Mouse (Mus musculus): ENCODE results near the gene D630045J12Rik. TPM values are rescaled to one million over a fixed set of nuclear protein-coding genes. Genes with fewer than 3 reads are reported as not detected.

D630045J12Rik gene
- polyA plus RNA-seq, 1 experiment = 7.1 TPM

- TF ChIP-seq POLR2A (IDR thresholded peaks at IDR 0.05; ENCODE audit: borderline replicate concordance, extremely low read depth, low read depth, low read length) (no peak), CTCF (IDR thresholded peaks at IDR 0.05; ENCODE audit: insufficient read depth, low read length) (peak; percentile 14; the same call in 1 of the 2 replicates)
- Histone ChIP-seq H3K4me1 (ENCODE audit: control insufficient read depth, insufficient read depth, low read length) (no peaks in the 10 kb centered on the region), H3K4me3 (replicated peaks; ENCODE audit: extremely low read depth, low read depth, low read length) (no peak overlapping the region)
- no peak for DNase-seq
- WGBS = 98% methylated on average over 5 of the region's 5 CpGs
These were observed 123.9 kb downstream of the D630045J12Rik start for GRCm38 (mm10) chr6:38129883-38130282.

GRCm38 (mm10) chr6:38128115-38128514, 125.7 kb downstream of the D630045J12Rik start:
- Histone ChIP-seq H3K4me1 (ENCODE audit: control insufficient read depth, insufficient read depth, low read length) (0 out of 2 replicates have a peak, but pooled peaks cover 3% of the 10 kb centered on the region), H3K4me3 (replicated peaks; ENCODE audit: extremely low read depth, low read depth, low read length) (no peak overlapping the region)
- 75% methylated on average over 14 of the region's 14 CpGs for WGBS
- no peak for TF ChIP-seq POLR2A (IDR thresholded peaks at IDR 0.05; ENCODE audit: borderline replicate concordance, extremely low read depth, low read depth, low read length)
- no peak for TF ChIP-seq CTCF (IDR thresholded peaks at IDR 0.05; ENCODE audit: insufficient read depth, low read length)
- no peak for DNase-seq

GRCm38 (mm10) chr6:38125462-38125861, 128.3 kb downstream of the D630045J12Rik start:
- 0 out of 2 replicates have a peak, but pooled peaks cover 5% of the 10 kb centered on the region for H3K4me1 ChIP-seq (ENCODE audit: control insufficient read depth, insufficient read depth, low read length)
- WGBS = 91% methylated on average over 3 of the region's 3 CpGs
- no peak for DNase-seq
- H3K4me3 ChIP-seq (replicated peaks; ENCODE audit: extremely low read depth, low read depth, low read length) = no peak overlapping the region
- TF ChIP-seq POLR2A (IDR thresholded peaks at IDR 0.05; ENCODE audit: borderline replicate concordance, extremely low read depth, low read depth, low read length) = no peak

GRCm38 (mm10) chr6:38124882-38125281, 128.9 kb downstream of the D630045J12Rik start:
- H3K4me3 ChIP-seq (replicated peaks; ENCODE audit: extremely low read depth, low read depth, low read length) = no peak overlapping the region
- H3K4me1 ChIP-seq (ENCODE audit: control insufficient read depth, insufficient read depth, low read length) = 0 out of 2 replicates have a peak, but pooled peaks cover 5% of the 10 kb centered on the region
- WGBS = 86% methylated on average over 5 of the region's 5 CpGs
- no peak for DNase-seq
- TF ChIP-seq POLR2A (IDR thresholded peaks at IDR 0.05; ENCODE audit: borderline replicate concordance, extremely low read depth, low read depth, low read length) = no peak
- no peak for TF ChIP-seq CTCF (IDR thresholded peaks at IDR 0.05; ENCODE audit: insufficient read depth, low read length)

- Histone ChIP-seq H3K4me3 (replicated peaks; ENCODE audit: extremely low read depth, low read depth, low read length) (no peak within 1 kb of the TSS), H3K4me1 (ENCODE audit: control insufficient read depth, insufficient read depth, low read length) (0 out of 2 replicates have a peak, but pooled peaks cover 5% of the 10 kb centered on the region)
- TF ChIP-seq CTCF (IDR thresholded peaks at IDR 0.05; ENCODE audit: insufficient read depth, low read length) = no peak
- no peak for TF ChIP-seq POLR2A (IDR thresholded peaks at IDR 0.05; ENCODE audit: borderline replicate concordance, extremely low read depth, low read depth, low read length)
- WGBS = 74% methylated on average over 7 of the region's 7 CpGs
- no peak for DNase-seq
These were observed 129.5 kb downstream of the D630045J12Rik start, which contains the start of gene Atp6v0a4 for GRCm38 (mm10) chr6:38124207-38124835. TSS of gene Atp6v0a4 (minus strand) at chr6:38124586.

- 0 out of 2 replicates have a peak, but pooled peaks cover 5% of the 10 kb centered on the region for H3K4me1 ChIP-seq (ENCODE audit: control insufficient read depth, insufficient read depth, low read length)
- no peak overlapping the region for H3K4me3 ChIP-seq (replicated peaks; ENCODE audit: extremely low read depth, low read depth, low read length)
- TF ChIP-seq CTCF (IDR thresholded peaks at IDR 0.05; ENCODE audit: insufficient read depth, low read length) (no peak), POLR2A (IDR thresholded peaks at IDR 0.05; ENCODE audit: borderline replicate concordance, extremely low read depth, low read depth, low read length) (no peak)
- no peak for DNase-seq
- WGBS = 69% methylated on average over 18 of the region's 18 CpGs
These were observed 130.2 kb downstream of the D630045J12Rik start for GRCm38 (mm10) chr6:38123471-38124206.

GRCm38 (mm10) chr6:38122791-38123190, 131.0 kb downstream of the D630045J12Rik start:
- no peak for DNase-seq
- Histone ChIP-seq H3K4me1 (ENCODE audit: control insufficient read depth, insufficient read depth, low read length) (0 out of 2 replicates have a peak, but pooled peaks cover 5% of the 10 kb centered on the region), H3K4me3 (replicated peaks; ENCODE audit: extremely low read depth, low read depth, low read length) (no peak overlapping the region)
- TF ChIP-seq CTCF (IDR thresholded peaks at IDR 0.05; ENCODE audit: insufficient read depth, low read length) (no peak), POLR2A (IDR thresholded peaks at IDR 0.05; ENCODE audit: borderline replicate concordance, extremely low read depth, low read depth, low read length) (no peak)
- 64% methylated on average over 6 of the region's 6 CpGs for WGBS

- Histone ChIP-seq H3K4me1 (ENCODE audit: control insufficient read depth, insufficient read depth, low read length) (0 out of 2 replicates have a peak, but pooled peaks cover 5% of the 10 kb centered on the region), H3K4me3 (replicated peaks; ENCODE audit: extremely low read depth, low read depth, low read length) (no peak overlapping the region)
- no peak for DNase-seq
- WGBS = 78% methylated on average over 5 of the region's 5 CpGs
- TF ChIP-seq CTCF (IDR thresholded peaks at IDR 0.05; ENCODE audit: insufficient read depth, low read length) = no peak
- no peak for TF ChIP-seq POLR2A (IDR thresholded peaks at IDR 0.05; ENCODE audit: borderline replicate concordance, extremely low read depth, low read depth, low read length)
These were observed 132.0 kb downstream of the D630045J12Rik start for GRCm38 (mm10) chr6:38121843-38122242.

- 0 out of 2 replicates have a peak, but pooled peaks cover 5% of the 10 kb centered on the region for H3K4me1 ChIP-seq (ENCODE audit: control insufficient read depth, insufficient read depth, low read length)
- no peak overlapping the region for H3K4me3 ChIP-seq (replicated peaks; ENCODE audit: extremely low read depth, low read depth, low read length)
- 46% methylated on average over 9 of the region's 9 CpGs for WGBS
- DNase-seq = no peak
- TF ChIP-seq CTCF (IDR thresholded peaks at IDR 0.05; ENCODE audit: insufficient read depth, low read length) (no peak), POLR2A (IDR thresholded peaks at IDR 0.05; ENCODE audit: borderline replicate concordance, extremely low read depth, low read depth, low read length) (no peak)
These were observed 133.0 kb downstream of the D630045J12Rik start for GRCm38 (mm10) chr6:38120681-38121371.

All from lung, adult 2 months (tissue).